Mouse (Mus musculus) midbrain, postnatal 0 days (tissue): ENCODE results near the gene Ankrd11. TPM values are rescaled to one million over a fixed set of nuclear protein-coding genes. Genes with fewer than 3 reads are reported as not detected.

Experiments used
- ATAC-seq: fragments of 200-750 bp; cut with Nextera tagmentation; 2 replicates; pipeline ENCODE4 v1.8.0; 2017; ENCODE audit warnings: moderate number of reproducible peaks, mild to moderate bottlenecking, moderate TSS enrichment, moderate library complexity; ENCODE audit not compliant: low FRiP score
- DNase-seq: peaks from one replicate; pipeline ENCODE4 v3.0.0-alpha.2; 2015; ENCODE audit warnings: low spot score
- H3K27ac ChIP-seq: fragments of 300-500 bp; sonication (generic); 2 replicates; pipeline ENCODE4 v1.5.1; 2014; ENCODE audit warnings: low read depth, mild to moderate bottlenecking, low read length, mixed read lengths
- H3K27me3 ChIP-seq: fragments of 300-500 bp; sonication (generic); 2 replicates; pipeline ENCODE4 v1.6.1; 2014; ENCODE audit warnings: low read length, control low read depth, mixed read lengths; ENCODE audit not compliant: insufficient read depth
- H3K36me3 ChIP-seq: fragments of 300-500 bp; sonication (generic); 2 replicates; pipeline ENCODE4 v1.6.1; 2014; ENCODE audit warnings: low read length, control low read depth, mixed read lengths; ENCODE audit not compliant: insufficient read depth
- H3K4me1 ChIP-seq: fragments of 300-500 bp; sonication (generic); 2 replicates; pipeline ENCODE4 v1.6.1; 2014; ENCODE audit warnings: mild to moderate bottlenecking, control low read depth, antibody characterized with exemption, low read length, mixed read lengths; ENCODE audit not compliant: insufficient read depth
- H3K4me2 ChIP-seq: fragments of 300-500 bp; sonication (generic); 2 replicates; pipeline ENCODE4 v1.6.1; 2014; ENCODE audit warnings: low read depth, mild to moderate bottlenecking, low read length, mixed read lengths; ENCODE audit not compliant: poor library complexity, severe bottlenecking
- H3K4me3 ChIP-seq: fragments of 300-500 bp; sonication (generic); 2 replicates; pipeline ENCODE4 v1.5.1; 2014; ENCODE audit warnings: low read depth, mild to moderate bottlenecking, low read length, moderate library complexity
- H3K9ac ChIP-seq: fragments of 300-500 bp; sonication (generic); replicated peaks from 2 replicates; pipeline ENCODE4 v1.6.1; 2014; ENCODE audit warnings: mild to moderate bottlenecking, low read length, moderate library complexity, mixed read lengths; ENCODE audit not compliant: poor library complexity, severe bottlenecking
- H3K9me3 ChIP-seq: fragments of 300-500 bp; sonication (generic); 2 replicates; pipeline ENCODE4 v1.6.1; 2016; ENCODE audit warnings: low read length, control low read depth
- CTCF ChIP-seq: IDR thresholded peaks from 2 replicates; pipeline ENCODE4 v1.5.1; 2016; ENCODE audit warnings: antibody characterized with exemption, mild to moderate bottlenecking
- WGBS: fragments of 180-500 bp; shearing (Covaris S2); extraction: QIAGEN DNeasy Blood & Tissue Kit; methylation state at CpG from one replicate; pipeline ENCODE4 v1.1.7; 2014; 5-methylcytosine and 5-hydroxymethylcytosine counted together
- polyA plus RNA-seq: library from polyadenylated mRNA; unstranded; fragments of >200 nt; fragmentation: Nextera tagmentation; extraction: Ambion mirVana; gene quantifications from 2 replicates; pipeline ENCODE4 v1.2.1, GENCODE M21; 2015
- total RNA-seq: library from RNA; depleted of rRNA; stranded (reverse); fragments of >200 nt; gene quantifications from 2 replicates; pipeline ENCODE4 v1.2.3, GENCODE M21; 2014

The Ankrd11 gene
- total and polyA plus RNA-seq, 2 experiments from 2014 or later: 78.7 to 98.3 TPM

DNA sequence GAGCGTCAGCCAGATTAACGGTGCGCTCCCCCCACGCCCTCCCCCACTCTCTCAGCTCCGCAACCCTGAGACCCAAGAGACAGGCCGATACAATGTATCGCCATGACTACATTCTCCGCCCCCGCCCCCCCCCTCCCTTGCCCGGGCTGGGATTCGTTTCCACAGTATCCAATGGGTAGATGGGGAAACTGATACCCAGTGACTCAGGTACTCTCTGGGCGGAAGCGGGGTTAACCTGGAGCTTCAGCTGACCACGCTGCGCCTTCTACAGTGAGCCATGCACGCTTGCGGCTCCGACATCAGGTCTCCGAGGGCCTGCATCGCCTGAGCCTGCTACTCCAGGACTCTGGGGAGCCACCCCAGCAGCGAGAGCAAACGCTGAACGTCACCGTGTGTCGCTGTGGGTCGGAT, 177.4 kb downstream of the Ankrd11 start:
- ATAC-seq (peak; percentile 35; the same call in 1 of the 2 replicates), DNase-seq (no peak)
- no peaks in the 10 kb centered on the region for H3K4me1 ChIP-seq
- no peak for TF ChIP-seq CTCF
- H3K27ac ChIP-seq: no peak overlapping the region
- H3K4me3 ChIP-seq: peak overlapping the region; percentile 26
- WGBS: 55% methylated on average over 26 of the region's 26 CpGs
- H3K27me3 ChIP-seq: no peaks in the 10 kb centered on the region
- peak overlapping the region; percentile 43 for H3K4me2 ChIP-seq
- H3K9me3 ChIP-seq: 0 out of 2 replicates have a peak, but pooled peaks cover 3% of the 10 kb centered on the region
- no peaks in the 10 kb centered on the region for H3K36me3 ChIP-seq
- H3K9ac ChIP-seq: no peak overlapping the region

DNA sequence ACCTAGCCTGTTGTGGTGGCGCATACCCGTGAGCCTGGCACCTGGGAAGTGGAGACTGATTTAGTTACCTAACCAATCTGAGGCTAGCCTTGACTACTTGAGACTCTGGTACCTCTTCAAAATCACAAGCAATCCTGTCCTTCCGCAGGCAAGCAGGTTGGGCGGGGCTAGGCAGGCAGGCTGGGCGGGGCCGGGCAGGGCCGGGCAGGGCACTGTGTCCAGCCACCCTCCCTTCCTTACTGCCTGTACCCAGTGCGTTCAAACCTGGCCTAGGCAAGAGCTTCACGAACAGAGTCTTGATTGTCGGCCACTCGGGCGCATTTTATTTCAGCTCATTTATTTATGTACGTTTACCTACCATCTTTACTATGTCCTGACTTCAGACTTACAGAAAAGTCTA, 182.2 kb downstream of the Ankrd11 start:
- TF ChIP-seq CTCF: no peak
- no peak overlapping the region for H3K4me2 ChIP-seq
- no peak overlapping the region for H3K27ac ChIP-seq
- 60% methylated on average over 13 of the region's 13 CpGs for WGBS
- 0 out of 2 replicates have a peak, but pooled peaks cover 3% of the 10 kb centered on the region for H3K9me3 ChIP-seq
- no peak overlapping the region for H3K9ac ChIP-seq
- H3K4me3 ChIP-seq: no peak overlapping the region
- no peaks in the 10 kb centered on the region for H3K36me3 ChIP-seq
- no peak for ATAC-seq
- no peaks in the 10 kb centered on the region for H3K4me1 ChIP-seq
- no peak for DNase-seq
- no peaks in the 10 kb centered on the region for H3K27me3 ChIP-seq

DNA sequence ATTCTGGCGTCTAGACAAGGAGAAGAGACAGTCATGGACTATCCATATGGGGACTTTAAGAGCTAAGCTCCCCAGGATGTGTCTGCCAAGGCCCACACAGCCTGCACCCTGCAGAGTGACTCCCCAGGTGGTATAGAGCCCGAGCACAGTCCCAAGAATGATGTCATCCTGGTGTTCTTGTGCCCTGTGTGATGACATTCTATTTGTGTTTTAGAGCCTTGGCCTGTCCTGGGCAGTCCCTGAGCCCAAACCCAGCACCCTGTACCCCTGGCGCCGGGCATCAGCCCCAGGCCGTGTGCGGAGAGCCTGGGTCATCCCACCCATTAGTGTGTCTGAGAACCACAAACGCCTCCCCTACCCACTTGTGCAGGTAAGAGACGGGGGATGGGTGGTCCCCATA, 185.8 kb downstream of the Ankrd11 start:
- ATAC-seq: no peak
- 84% methylated on average over 8 of the region's 8 CpGs for WGBS
- Histone ChIP-seq H3K9me3 (no peaks in the 10 kb centered on the region), H3K4me2 (no peak overlapping the region), H3K27me3 (peaks cover 4% of the 10 kb centered on the region; the same call in 1 of the 2 replicates), H3K27ac (no peak overlapping the region), H3K36me3 (no peaks in the 10 kb centered on the region), H3K9ac (no peak overlapping the region), H3K4me3 (no peak overlapping the region), H3K4me1 (0 out of 2 replicates have a peak, but pooled peaks cover 6% of the 10 kb centered on the region)
- no peak for DNase-seq
- TF ChIP-seq CTCF: no peak

DNA sequence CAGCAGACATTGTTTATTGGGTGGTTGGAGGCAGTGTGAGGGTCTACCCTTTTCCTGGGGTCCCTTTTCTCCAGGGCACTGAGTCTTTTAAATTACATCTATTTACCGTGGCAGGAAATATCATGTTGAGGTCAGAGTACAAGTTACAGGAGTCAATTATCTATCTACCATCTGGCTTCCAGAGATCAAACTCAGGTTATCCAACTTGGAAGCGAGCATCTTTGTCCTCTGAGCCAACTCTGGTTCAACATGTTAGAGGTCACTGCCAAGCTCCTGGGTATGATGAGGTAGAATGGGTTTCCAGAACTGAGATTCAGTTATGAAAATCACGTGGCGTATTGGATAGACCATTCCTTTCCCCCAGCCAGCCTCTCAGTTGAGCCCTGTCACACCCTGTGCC, 187.0 kb downstream of the Ankrd11 start:
- H3K36me3 ChIP-seq: no peaks in the 10 kb centered on the region
- no peak for DNase-seq
- WGBS: 88% methylated on average over 4 of the region's 4 CpGs
- TF ChIP-seq CTCF: no peak
- ATAC-seq: no peak
- no peak overlapping the region for H3K4me3 ChIP-seq
- H3K27me3 ChIP-seq: peaks cover 4% of the 10 kb centered on the region; the same call in 1 of the 2 replicates
- H3K4me1 ChIP-seq: 0 out of 2 replicates have a peak, but pooled peaks cover 6% of the 10 kb centered on the region
- H3K9me3 ChIP-seq: no peaks in the 10 kb centered on the region
- H3K9ac ChIP-seq: no peak overlapping the region
- H3K27ac ChIP-seq: no peak overlapping the region
- no peak overlapping the region for H3K4me2 ChIP-seq

DNA sequence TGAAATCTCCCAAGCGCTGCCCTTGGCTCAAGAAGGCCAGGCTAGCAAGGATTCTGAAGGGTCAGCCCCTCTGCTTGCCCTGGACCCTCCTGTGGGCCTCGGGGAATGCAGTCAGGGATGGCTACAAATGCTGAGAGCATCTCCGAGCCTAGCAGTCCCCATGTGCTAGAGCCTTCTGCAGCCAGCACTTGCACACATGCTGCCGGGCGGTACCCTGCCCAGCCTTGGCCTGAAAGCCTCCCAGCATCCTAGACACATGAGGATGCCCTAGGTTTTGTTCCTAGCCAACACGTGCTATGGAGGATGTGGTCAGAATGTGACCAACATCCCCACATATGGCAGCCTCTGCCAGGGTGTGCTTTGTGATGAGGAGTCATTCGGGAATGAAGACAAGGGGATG, 187.7 kb downstream of the Ankrd11 start:
- no peak for TF ChIP-seq CTCF
- WGBS: 80% methylated on average over 7 of the region's 7 CpGs
- Histone ChIP-seq H3K4me1 (0 out of 2 replicates have a peak, but pooled peaks cover 6% of the 10 kb centered on the region), H3K36me3 (no peaks in the 10 kb centered on the region), H3K27me3 (peaks cover 4% of the 10 kb centered on the region; the same call in 1 of the 2 replicates), H3K27ac (no peak overlapping the region), H3K9ac (no peak overlapping the region), H3K4me2 (no peak overlapping the region), H3K9me3 (no peaks in the 10 kb centered on the region), H3K4me3 (no peak overlapping the region)
- DNase-seq (no peak), ATAC-seq (no peak)

DNA sequence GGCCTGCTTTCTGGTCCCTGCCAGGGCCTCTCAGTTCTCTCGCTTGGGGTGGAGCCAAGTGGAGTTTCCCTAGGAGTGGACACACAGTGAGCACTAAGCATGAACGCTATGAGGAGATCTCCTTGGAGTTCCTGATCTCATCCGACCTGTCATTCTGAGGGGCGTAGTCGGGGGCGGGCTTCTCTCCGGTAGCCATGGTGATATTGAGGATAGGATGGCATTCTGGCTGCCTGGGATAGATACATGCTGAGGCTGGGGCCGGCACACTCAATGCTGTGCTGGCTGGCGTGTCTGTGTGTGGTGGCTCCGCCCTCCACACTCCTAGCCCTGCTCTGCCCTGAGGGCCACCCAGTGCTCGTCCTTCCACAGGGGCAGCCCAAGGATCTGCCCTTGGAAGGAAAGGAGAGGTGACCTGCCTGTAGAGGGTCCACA, 188.7 kb downstream of the Ankrd11 start:
- H3K4me1 ChIP-seq: 0 out of 2 replicates have a peak, but pooled peaks cover 6% of the 10 kb centered on the region
- H3K27me3 ChIP-seq: peaks cover 4% of the 10 kb centered on the region; the same call in 1 of the 2 replicates
- TF ChIP-seq CTCF: no peak
- H3K9ac ChIP-seq: no peak overlapping the region
- ATAC-seq (peak; percentile 77), DNase-seq (peak; percentile 66)
- H3K27ac ChIP-seq: no peak overlapping the region
- no peak overlapping the region for H3K4me2 ChIP-seq
- H3K4me3 ChIP-seq: no peak overlapping the region
- WGBS: 9% methylated on average over 11 of the region's 11 CpGs
- no peaks in the 10 kb centered on the region for H3K36me3 ChIP-seq
- H3K9me3 ChIP-seq: no peaks in the 10 kb centered on the region
